Mouse (Mus musculus) neural tube, embryonic 14.5 days (tissue): ENCODE measurements around the gene Gm45062. TPM values are rescaled to one million over a fixed set of nuclear protein-coding genes. Genes with fewer than 3 reads are reported as not detected.

ENCODE experiments used
- ATAC-seq: fragments of 200-750 bp; cut with Nextera tagmentation; 2 replicates; pipeline ENCODE4 v1.8.0; 2017; ENCODE audit warnings: low read depth, mild to moderate bottlenecking, moderate TSS enrichment, moderate library complexity
- H3K27ac ChIP-seq: fragments of 300-500 bp; sonication (generic); 2 replicates; pipeline ENCODE4 v1.5.1; 2014; ENCODE audit warnings: low read depth, mild to moderate bottlenecking, control low read depth, low read length, moderate library complexity, mixed read lengths
- H3K27me3 ChIP-seq: fragments of 300-500 bp; sonication (generic); 2 replicates; pipeline ENCODE4 v1.6.1; 2014; ENCODE audit warnings: low read length; ENCODE audit not compliant: control insufficient read depth, insufficient read depth
- H3K36me3 ChIP-seq: fragments of 300-500 bp; sonication (generic); 2 replicates; pipeline ENCODE4 v1.6.1; 2014; ENCODE audit warnings: low read length, mixed read lengths; ENCODE audit not compliant: control insufficient read depth, insufficient read depth
- H3K4me1 ChIP-seq: fragments of 300-500 bp; sonication (generic); 2 replicates; pipeline ENCODE4 v1.6.1; 2014; ENCODE audit warnings: low read length; ENCODE audit not compliant: control insufficient read depth, insufficient read depth
- H3K4me2 ChIP-seq: fragments of 300-500 bp; sonication (generic); 2 replicates; pipeline ENCODE4 v1.6.1; 2014; ENCODE audit warnings: mild to moderate bottlenecking, low read depth, low read length, control low read depth
- H3K4me3 ChIP-seq: fragments of 300-500 bp; sonication (generic); 2 replicates; pipeline ENCODE4 v1.5.1; 2014; ENCODE audit warnings: low read depth, low read length, control low read depth, mixed read lengths
- H3K9ac ChIP-seq: fragments of 300-500 bp; sonication (generic); replicated peaks from 2 replicates; pipeline ENCODE4 v1.6.1; 2014; ENCODE audit warnings: low read depth, mild to moderate bottlenecking, control low read depth, low read length, mixed read lengths
- H3K9me3 ChIP-seq: fragments of 300-500 bp; sonication (generic); 2 replicates; pipeline ENCODE4 v1.6.1; 2016; ENCODE audit warnings: low read length; ENCODE audit not compliant: control insufficient read depth
- WGBS: fragments of 180-500 bp; shearing (Covaris S2); extraction: QIAGEN DNeasy Blood & Tissue Kit; methylation state at CpG from one replicate; pipeline ENCODE4 v1.1.7; 2014; 5-methylcytosine and 5-hydroxymethylcytosine counted together
- polyA plus RNA-seq: library from polyadenylated mRNA; unstranded; fragments of >200 nt; fragmentation: Nextera tagmentation; extraction: Ambion mirVana; gene quantifications from 2 replicates; pipeline ENCODE4 v1.2.1, GENCODE M21; 2014

Gm45062 gene
- polyA plus RNA-seq, 1 experiment from 2014 or later: 7.7 TPM

- Histone ChIP-seq H3K27ac (no peak overlapping the region), H3K9ac (no peak overlapping the region), H3K4me3 (no peak overlapping the region), H3K4me2 (no peak overlapping the region), H3K36me3 (no peaks in the 10 kb centered on the region), H3K4me1 (0 out of 2 replicates have a peak, but pooled peaks cover 3% of the 10 kb centered on the region), H3K27me3 (no peaks in the 10 kb centered on the region), H3K9me3 (no peaks in the 10 kb centered on the region)
- no peak for ATAC-seq
Measured at GRCm38 (mm10) chr6:8394044-8394443, 134.8 kb downstream of the Gm45062 start.

DNA sequence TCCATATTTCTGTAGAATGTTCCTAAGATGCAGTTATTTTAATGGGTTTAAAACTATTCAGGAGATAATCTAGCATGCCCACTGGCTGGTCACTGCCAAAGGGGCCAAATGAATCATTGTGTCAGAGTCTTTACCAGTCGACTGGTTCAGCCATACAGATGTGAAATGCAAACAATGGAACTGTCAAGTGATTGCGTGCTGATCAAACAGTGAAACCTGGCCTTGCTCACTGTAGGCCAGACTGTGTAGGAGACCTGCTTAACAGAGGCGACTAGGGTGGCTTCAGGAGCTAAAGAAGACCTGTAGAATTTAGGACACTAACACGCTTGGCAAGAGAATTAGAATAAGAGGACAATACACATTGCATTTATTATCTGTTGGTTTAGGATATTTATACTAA, 135.8 kb downstream of the Gm45062 start:
- Histone ChIP-seq H3K4me3 (no peak overlapping the region), H3K4me2 (no peak overlapping the region), H3K27me3 (no peaks in the 10 kb centered on the region), H3K4me1 (0 out of 2 replicates have a peak, but pooled peaks cover 3% of the 10 kb centered on the region), H3K36me3 (no peaks in the 10 kb centered on the region), H3K27ac (no peak overlapping the region), H3K9me3 (no peaks in the 10 kb centered on the region), H3K9ac (no peak overlapping the region)
- peak; percentile 31; the same call in 1 of the 2 replicates for ATAC-seq
- 27% methylated on average over 4 of the region's 4 CpGs for WGBS

DNA sequence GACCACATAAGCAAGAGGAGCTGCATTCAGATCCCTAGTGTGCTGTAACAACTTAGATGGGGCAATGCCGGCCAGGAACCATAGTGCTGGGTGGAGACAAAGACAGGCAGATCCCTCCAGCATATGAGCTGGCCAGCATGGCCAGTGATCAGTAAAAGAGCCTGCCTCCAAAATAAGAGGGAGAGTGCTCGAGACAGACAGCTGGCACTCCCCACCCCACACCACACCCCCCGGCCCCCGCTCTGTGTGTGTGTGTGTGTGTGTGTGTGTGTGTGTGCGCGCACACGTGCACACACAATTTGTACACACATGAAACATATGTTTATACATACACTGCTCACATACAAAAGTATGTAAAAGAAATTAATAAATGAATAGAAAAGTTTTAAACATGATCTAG, 138.0 kb downstream of the Gm45062 start:
- WGBS: 78% methylated on average over 7 of the region's 7 CpGs
- Histone ChIP-seq H3K27me3 (no peaks in the 10 kb centered on the region), H3K9me3 (no peaks in the 10 kb centered on the region), H3K36me3 (no peaks in the 10 kb centered on the region), H3K4me2 (no peak overlapping the region), H3K4me3 (no peak overlapping the region), H3K27ac (no peak overlapping the region), H3K4me1 (0 out of 2 replicates have a peak, but pooled peaks cover 3% of the 10 kb centered on the region), H3K9ac (no peak overlapping the region)
- 0 out of 2 replicates have a peak, but pooled peaks have one; percentile 25 for ATAC-seq

DNA sequence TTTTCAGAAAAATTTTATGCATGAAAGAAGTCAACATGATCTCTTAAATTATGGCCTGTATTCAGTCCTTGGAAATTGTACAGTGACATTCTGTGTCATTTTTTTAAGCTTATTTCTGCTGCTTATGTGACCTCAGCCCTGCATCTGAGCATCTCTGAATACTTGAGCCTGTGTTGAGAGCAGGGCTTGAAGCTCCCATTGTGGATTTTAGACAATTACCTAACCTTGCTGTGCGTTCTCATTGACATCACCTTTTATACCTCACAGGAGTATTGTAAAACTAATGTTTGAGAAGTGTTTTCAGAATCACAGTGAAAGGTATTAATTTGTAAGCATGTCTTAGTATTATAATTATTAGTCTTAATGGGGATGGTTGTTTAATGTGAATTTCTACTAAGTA, 140.5 kb downstream of the Gm45062 start:
- no peak overlapping the region for H3K27ac ChIP-seq
- H3K9ac ChIP-seq: no peak overlapping the region
- ATAC-seq: no peak
- no peaks in the 10 kb centered on the region for H3K9me3 ChIP-seq
- 0 out of 2 replicates have a peak, but pooled peaks cover 3% of the 10 kb centered on the region for H3K4me1 ChIP-seq
- no peak overlapping the region for H3K4me3 ChIP-seq
- no peaks in the 10 kb centered on the region for H3K27me3 ChIP-seq
- 38% methylated on average over 1 of the region's 1 CpGs for WGBS
- no peak overlapping the region for H3K4me2 ChIP-seq
- H3K36me3 ChIP-seq: no peaks in the 10 kb centered on the region

DNA sequence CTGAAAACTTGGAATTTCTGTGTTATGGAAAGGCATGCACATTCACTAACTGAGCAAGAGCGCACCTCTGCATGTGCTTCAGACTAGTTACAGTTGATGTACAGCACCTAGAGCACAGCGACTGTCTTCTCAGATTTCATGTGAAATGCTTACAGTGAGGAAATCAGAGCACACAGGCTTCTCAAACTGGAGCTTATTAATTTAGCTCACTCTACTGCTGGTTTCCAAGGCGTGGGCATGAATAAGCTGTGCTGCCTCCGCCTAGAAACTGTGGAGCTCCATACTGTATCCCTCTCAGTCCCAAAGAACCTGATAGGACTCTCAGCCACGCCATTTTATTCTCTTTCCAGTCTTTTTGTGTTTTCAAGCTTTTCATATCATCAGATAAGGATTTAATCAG, 143.9 kb downstream of the Gm45062 start:
- H3K9me3 ChIP-seq: no peaks in the 10 kb centered on the region
- WGBS: 94% methylated on average over 5 of the region's 5 CpGs
- ATAC-seq: no peak

DNA sequence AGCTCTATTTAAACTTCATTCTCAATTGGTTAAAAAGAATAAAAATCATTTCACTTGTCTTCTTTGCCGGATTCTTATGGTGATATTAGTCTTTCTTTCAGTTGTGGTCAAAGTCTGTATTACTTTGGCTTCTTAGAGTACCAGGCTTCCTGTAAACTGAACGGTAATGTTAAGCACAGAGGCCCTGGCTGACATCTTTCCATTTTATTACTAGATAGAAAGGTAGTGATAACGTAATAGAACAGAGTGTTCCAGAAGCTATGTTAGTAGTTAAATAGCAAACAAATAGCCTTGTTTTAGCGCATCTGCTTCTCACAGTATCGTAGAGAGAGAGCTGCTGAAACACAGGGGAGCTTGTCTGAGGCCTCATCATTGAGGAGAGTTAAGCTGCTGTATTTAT, 146.6 kb downstream of the Gm45062 start:
- 86% methylated on average over 5 of the region's 5 CpGs for WGBS
- no peaks in the 10 kb centered on the region for H3K9me3 ChIP-seq
- no peak for ATAC-seq
- no peak overlapping the region for H3K4me3 ChIP-seq
- no peaks in the 10 kb centered on the region for H3K27me3 ChIP-seq
- H3K4me2 ChIP-seq: no peak overlapping the region
- no peak overlapping the region for H3K9ac ChIP-seq
- H3K4me1 ChIP-seq: no peaks in the 10 kb centered on the region
- no peak overlapping the region for H3K27ac ChIP-seq
- no peaks in the 10 kb centered on the region for H3K36me3 ChIP-seq

More for the DNA sequence above, 143.9 kb downstream of the Gm45062 start:
- no peak overlapping the region for H3K27ac ChIP-seq
- H3K36me3 ChIP-seq: no peaks in the 10 kb centered on the region
- no peak overlapping the region for H3K9ac ChIP-seq
- H3K4me1 ChIP-seq: no peaks in the 10 kb centered on the region
- no peaks in the 10 kb centered on the region for H3K27me3 ChIP-seq
- no peak overlapping the region for H3K4me3 ChIP-seq
- no peak overlapping the region for H3K4me2 ChIP-seq

GRCm38 (mm10) chr6:8408332-8408731, 149.1 kb downstream of the Gm45062 start:
- 0 out of 2 replicates have a peak, but pooled peaks cover 6% of the 10 kb centered on the region for H3K4me1 ChIP-seq
- no peaks in the 10 kb centered on the region for H3K27me3 ChIP-seq
- H3K4me2 ChIP-seq: no peak overlapping the region
- ATAC-seq: no peak
- no peaks in the 10 kb centered on the region for H3K9me3 ChIP-seq
- H3K9ac ChIP-seq: no peak overlapping the region
- 91% methylated on average over 2 of the region's 2 CpGs for WGBS
- H3K4me3 ChIP-seq: no peak overlapping the region
- H3K27ac ChIP-seq: no peak overlapping the region
- H3K36me3 ChIP-seq: no peaks in the 10 kb centered on the region

DNA sequence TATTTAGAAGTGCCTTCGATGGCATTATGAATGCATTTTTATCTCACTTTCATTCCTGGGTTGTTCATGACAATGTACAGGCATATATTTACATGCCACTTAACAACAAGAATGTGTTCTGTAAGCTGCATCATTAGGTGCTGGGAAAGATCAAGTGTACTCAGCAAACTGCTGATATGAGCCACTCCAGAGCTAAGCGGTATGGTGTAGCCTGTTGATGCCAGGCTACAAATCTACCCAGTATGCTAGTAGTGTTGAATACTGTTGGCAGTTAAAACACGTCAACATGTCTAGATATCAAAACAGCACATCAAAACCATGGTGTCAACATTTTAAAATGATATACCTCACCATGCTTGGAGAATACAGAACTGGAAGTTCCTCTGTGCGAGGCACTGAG, 150.6 kb downstream of the Gm45062 start:
- Histone ChIP-seq H3K36me3 (no peaks in the 10 kb centered on the region), H3K4me2 (no peak overlapping the region), H3K27ac (no peak overlapping the region), H3K9me3 (no peaks in the 10 kb centered on the region), H3K27me3 (no peaks in the 10 kb centered on the region), H3K9ac (no peak overlapping the region), H3K4me1 (0 out of 2 replicates have a peak, but pooled peaks cover 6% of the 10 kb centered on the region), H3K4me3 (no peak overlapping the region)
- no peak for ATAC-seq
- 91% methylated on average over 4 of the region's 4 CpGs for WGBS

DNA sequence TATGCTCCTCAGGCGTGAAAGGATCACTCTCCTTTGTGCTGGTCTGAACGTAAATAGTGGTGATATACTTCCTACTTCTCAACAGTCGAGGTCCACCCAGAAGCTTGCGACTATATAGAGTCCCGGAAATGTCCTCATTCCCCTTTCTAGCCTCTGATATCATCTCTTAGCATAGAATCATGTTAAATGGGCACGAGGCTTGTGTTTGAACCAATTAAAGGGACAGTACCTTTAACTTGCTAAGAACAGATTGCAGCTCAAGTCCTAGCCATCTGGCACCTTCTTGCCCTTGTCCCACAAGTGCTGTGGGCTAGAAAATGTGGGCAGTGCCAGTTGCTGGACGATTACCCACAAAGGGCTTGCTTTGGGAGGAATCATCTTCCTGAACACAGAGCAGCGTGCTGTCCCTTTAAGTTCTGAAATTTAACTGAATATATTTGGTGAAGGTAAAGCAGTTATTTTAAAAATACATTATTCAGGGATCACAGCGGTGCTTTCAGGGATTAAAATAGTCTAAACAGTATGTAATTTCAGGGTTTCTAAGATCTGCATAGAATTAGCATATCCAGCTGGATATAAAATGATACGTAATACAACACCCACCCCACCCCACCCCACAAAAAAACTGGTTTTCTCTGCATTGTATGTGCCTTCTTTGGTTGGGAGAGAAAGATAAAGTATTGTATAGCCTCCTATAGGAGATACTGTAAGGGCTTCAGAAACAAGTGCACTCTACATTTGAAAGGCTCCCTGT, 153.8 kb downstream of the Gm45062 start:
- WGBS: 51% methylated on average over 10 of the region's 10 CpGs
- Histone ChIP-seq H3K4me3 (no peak overlapping the region), H3K9me3 (no peaks in the 10 kb centered on the region), H3K4me2 (no peak overlapping the region), H3K27me3 (no peaks in the 10 kb centered on the region), H3K9ac (no peak overlapping the region), H3K36me3 (no peaks in the 10 kb centered on the region), H3K27ac (no peak overlapping the region), H3K4me1 (0 out of 2 replicates have a peak, but pooled peaks cover 6% of the 10 kb centered on the region)
- ATAC-seq: peak; percentile 42; the same call in 1 of the 2 replicates
